Mouse (Mus musculus) adrenal gland (tissue): Measurements from ENCODE around the gene Klhl12.
"Not testable (repeated sequence)": the region's sequence is repeated elsewhere in the genome, so short reads cannot be mapped to it uniquely, and the experiment has no call there.

ENCODE experiments used
- intact Hi-C: fragments of 180-260 bp; cut with DNase I; formaldehyde crosslinking; loops from one replicate; pipeline ENCODE4 v1.15.1; 2025

The Klhl12 gene

DNA sequence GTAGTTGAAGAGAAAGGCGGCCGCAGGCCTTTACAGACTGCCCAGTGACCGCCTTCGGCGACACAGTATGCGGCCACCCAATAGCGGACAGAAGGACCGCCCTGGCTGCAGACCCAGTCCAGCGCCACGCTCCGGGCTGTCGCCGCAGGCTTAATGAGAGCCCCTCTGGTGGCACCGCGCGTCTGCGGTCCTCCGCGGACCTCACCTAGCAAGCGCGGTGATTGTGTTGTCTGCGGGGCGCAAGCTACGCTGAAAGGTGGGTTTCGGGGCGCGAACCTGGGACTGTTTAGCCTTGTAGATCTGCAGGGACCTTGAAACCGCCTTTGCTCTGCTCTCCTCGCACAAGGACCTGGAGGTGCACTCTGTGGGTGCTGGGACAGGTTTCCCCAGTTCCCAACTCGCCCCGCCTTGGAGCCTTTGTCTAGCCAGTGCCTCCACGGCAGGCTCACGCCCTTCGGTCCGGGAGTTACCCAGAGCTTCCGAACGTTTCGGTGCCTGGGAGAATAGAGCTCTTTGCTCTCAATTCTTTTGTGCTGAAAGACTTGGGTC is 58.1 kb downstream of the Klhl12 start:
- intact Hi-C loops, result no loop called here

DNA sequence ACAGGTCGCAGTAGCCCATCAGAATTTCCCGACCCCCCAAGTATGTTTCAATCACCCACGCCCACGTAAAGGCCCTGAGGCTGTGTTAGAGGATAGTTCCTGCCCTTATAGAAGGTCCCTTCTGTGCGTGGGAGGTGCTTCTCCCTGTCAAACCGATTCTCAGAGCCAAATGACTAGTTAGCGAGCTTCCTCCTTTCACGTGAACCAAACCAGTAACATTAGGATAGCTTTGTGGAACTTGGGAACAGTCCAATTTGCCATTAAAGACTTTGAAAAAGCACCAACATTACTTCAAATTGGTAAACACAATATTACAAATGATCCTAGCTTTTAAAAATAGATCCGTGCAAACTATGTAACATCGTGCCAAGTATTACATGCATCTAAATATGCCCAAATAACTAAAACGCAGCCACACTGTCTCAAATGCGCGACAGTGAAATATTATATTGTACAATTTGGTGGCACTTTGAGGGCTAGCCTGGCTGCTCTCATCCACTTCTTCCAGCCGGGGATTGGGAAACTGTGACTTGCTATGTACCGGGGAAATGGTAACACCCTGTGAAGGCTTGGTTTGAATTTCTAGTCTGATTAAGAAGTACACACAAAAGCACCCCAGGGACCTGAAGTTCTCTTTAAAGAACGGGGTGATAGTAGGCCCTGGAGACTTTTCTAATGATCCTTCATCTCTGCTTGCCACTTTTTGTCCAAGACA is 58.7 kb downstream of the Klhl12 start:
- intact Hi-C loops, result no loop called here

DNA sequence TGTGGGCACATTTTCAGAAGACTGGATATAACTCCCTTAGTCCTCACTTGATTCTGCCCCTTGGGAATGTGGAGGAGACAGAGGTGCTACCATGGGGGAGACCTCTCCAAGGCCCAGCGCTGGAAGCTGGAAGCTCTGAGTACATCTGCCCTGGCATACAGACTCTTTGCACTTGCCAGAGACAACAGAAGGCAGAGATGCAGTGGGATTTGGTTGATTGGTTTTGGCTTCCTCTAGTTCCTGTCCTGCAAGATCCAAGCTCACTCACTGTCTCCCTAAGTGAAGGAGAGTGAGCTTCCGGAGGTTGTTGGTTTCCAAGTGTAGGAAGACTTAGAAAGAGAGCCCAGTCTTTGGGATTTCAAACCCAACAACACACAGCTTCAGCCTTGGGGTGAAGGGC is 60.6 kb downstream of the Klhl12 start:
- intact Hi-C loops, result no loop called here

DNA sequence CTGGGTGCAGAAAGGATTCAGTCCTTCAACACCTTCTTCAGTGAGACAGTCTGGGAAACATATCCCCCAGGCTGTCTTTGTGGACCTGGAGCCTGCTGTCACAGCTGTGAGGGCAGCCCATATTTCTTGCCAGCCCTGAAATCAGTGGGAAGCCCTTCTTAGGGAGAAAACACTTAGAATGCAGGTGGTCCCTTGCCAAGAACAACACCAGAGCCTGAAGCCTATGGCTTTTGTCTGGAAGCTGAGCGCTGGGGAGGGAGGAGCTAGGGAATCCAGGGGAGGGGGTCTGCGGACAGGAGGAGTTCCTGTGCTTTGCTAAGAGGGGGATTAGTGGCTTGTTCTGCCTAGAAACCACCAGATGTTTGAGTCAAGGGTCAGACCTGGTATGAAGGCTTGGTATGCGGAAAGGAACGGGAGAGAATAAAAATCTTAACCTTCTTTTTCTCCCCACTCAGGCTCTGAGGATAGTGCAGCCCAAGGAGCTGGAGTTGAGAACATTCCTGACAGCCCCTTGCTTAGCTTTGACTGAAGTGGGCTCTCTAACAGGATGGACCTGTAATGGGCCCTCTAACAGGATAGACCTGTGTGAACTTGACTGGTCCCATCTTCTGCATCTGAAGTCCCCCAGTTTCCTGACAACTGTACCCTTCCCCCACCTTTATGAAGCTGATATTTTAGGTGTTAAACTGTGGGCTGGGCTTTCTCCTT is 61.3 kb downstream of the Klhl12 start:
- intact Hi-C loops, result no loop called here

DNA sequence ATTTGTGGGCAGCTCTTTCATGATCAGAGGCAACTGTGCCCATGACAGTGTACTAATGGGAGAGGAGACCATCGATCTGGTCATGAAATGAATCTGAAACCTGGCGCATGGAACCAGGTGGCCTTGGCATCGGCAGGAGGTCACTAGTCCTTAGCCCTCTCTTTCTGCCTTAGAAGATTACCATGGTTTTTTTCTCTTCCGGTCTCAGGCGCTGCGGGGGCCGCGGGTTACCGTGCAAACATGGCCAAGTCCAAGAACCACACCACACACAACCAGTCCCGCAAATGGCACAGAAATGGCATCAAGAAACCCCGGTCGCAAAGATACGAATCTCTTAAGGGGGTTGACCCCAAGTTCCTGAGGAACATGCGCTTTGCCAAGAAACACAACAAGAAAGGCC is 62.5 kb downstream of the Klhl12 start:
- intact Hi-C loops, result not testable (repeated sequence)

DNA sequence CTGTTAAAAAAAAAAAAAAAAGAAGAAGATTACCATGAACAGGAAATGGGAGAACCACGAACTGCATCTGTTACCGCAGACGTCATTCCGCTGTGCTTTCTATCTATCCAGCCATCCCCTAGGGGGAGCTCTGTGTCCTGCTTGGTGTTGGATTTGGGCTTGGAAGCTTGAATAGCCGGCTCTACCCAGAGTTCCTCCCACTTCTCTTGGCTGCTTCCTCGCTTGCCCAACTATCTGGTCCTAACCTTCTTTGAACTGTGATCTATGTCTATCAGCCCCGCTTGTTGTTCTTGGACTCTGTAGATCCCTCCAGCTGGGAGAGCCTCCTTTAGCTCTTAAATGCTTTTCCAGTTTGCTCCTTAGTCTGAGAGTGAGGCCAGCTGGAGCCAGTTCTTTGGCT is 63.3 kb downstream of the Klhl12 start:
- intact Hi-C loops, result no loop called here

DNA sequence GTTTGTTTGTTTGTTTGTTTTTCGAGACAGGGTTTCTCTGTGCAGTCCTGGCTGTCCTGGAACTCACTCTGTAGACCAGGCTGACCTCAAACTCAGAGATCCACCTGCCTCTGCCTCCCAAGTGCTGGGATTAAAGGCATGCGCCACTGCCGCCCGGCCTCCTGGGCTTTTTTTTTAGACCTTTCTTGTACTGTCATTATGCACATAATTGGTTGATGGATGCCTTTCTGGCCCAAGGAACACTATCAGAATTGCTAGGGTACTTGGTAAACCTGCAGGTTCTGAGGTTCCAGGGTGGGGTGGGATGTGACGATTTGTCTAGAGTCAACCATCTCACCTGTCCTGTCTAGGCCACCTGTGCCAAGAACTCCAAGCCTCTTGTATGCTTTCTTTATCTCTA is 63.9 kb downstream of the Klhl12 start:
- intact Hi-C loops, result not testable (repeated sequence)

DNA sequence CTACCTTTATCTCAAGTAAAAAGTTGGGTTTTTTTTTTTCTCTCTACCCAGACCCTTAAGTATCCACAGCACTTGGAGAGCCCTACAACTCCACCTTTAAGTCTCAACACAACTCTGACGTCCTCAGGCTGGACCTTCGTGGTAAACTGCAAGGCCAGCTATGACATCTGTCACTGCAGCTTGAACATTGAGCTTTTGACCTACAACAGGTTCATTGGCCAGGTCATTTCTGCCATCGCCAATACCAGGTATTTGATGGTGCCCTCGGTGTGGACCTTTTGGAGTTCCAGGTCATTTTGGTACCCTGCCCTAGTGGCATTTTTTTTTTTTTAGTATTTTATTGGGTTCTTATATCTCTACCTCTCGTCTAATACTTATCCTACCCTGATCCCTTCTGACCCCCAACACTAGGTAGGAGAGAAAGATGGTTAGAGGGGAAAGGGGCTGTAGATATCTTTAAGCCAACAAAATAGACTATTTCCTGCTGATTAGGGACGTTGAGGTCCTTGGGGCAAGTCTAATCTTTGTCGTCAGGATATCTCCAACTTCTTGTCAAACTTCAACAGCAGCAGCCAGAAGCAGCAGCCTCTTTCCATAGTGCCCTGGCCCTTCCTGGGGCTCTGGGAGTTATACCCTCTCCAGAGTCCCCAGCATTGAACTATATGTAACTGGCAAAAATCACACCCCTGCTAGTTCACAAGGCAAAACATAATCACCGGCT is 64.8 kb downstream of the Klhl12 start:
- intact Hi-C loops, result loop anchor here (5.0 kb wide), 2 partner anchors 72 to 87 kb away; no protein-coding TSS in a partner anchor

DNA sequence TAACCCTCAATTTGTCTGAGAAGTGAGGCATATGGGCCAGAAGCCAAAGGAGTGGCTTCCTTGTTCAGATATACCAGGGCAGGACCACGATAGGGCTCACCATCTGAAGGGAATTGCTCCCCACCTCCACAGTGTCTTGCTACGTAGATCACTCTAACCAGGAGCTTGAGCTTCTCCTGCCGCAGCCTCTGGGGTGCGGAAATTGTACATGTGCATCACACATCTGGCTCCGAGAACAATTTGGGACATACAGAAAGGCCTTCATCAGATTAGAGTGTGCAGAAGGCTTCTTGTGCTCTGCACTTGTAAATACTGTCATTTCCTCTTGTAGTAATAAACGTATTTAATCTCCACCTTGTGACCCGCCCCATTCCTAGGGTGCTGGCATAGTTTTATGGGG is 65.8 kb downstream of the Klhl12 start:
- intact Hi-C loops, result loop anchor here (5.0 kb wide), 2 partner anchors 71 to 86 kb away; no protein-coding TSS in a partner anchor

DNA sequence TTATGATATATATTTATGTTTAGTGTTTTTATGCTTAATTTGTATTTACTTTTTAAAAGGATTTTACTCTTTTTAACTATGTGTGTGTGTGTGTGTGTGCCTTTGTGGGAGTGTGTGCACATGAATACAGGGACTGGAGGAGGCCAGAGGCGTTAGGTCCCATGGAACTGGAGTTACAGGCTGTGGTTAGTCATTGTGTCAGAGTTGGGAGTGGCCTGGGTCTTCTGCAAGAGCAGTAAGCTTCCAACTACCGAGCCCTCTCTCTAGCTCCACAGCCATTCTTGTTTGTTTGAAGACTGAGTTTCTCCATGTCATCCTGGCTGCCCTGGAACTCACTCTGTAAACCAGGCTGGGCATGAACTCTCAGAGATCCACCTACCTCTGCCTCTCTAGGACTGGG is 67.0 kb downstream of the Klhl12 start:
- intact Hi-C loops, result loop anchor here (5.0 kb wide), 2 partner anchors 70 to 85 kb away; no protein-coding TSS in a partner anchor

DNA sequence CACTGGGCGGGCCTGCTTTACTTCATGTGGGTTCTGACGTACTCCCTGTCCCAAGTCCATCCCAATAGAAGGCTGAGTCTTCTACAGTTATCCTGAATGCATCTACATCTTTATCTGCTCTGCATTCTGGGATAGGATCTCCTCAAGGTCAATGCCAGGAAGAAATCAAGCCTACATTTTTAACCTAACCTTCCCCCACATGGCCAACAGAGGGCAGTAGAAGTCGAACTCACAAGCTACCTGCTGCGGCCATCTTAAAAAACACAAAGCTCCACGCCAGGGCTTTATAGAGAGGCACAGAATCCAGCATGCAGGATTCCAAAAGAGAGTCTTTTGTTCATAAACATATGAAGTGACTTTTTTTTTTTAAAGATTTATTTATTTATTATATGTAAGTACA is 69.1 kb downstream of the Klhl12 start:
- intact Hi-C loops, result loop anchor here (5.0 kb wide), 2 partner anchors 68 to 83 kb away; no protein-coding TSS in a partner anchor

DNA sequence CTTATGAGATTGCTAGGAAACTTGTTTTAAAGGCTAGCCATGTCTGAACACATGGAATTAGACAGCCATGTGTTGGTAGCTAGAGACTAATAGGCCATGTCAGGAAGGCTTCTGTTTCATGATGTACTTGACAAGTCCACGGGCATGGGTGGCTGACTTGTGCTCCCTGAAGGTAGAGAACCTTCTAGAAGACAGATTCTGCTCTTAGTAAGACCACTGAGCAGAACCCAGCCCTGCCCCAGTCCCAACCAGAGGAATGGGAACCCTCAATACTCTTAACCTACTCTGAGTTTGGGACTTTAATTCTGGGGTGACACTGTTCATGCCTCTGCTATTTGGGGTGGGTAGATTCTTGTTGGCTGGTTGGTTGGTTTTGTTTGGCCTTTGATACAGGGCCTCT is 69.7 kb downstream of the Klhl12 start:
- intact Hi-C loops, result no loop called here

DNA sequence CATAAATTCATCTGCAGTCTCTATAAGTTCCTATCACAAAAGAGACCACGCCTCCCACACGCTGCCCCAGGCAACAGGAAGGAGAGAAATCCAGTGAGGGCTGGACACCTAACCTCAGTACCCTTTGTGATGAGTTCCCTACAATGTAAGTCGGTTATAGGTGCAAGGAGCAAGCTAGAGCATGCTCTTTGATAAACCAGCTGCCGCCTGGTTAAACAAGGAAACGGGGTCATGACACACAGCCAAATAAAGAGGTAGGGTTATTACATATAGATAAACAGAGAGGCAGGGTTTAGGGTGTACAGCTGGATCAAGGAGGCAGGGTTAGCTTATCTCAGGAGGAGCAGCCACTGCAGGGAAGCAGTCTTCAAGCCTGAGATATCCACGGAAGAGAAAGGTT is 71.4 kb downstream of the Klhl12 start:
- intact Hi-C loops, result no loop called here

DNA sequence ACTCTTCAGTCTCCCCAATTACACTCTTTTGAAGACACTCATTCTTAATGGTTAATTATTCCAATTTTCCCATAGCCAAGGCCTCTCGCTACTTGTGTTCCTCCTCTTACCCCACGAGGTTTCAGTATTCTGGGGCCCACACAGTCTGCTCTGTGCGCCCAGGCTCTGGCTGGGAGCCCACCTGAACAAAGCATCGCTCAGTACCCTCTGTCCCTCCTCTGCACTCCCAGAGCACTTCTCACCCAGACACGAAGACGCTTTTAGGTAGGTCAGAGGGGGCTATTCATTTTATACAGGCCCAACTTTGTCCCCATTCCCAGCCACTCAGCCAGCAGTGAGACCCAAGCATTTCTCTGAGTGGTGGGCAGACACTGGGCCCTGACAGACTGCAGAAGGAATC is 75.3 kb downstream of the Klhl12 start:
- intact Hi-C loops, result no loop called here

DNA sequence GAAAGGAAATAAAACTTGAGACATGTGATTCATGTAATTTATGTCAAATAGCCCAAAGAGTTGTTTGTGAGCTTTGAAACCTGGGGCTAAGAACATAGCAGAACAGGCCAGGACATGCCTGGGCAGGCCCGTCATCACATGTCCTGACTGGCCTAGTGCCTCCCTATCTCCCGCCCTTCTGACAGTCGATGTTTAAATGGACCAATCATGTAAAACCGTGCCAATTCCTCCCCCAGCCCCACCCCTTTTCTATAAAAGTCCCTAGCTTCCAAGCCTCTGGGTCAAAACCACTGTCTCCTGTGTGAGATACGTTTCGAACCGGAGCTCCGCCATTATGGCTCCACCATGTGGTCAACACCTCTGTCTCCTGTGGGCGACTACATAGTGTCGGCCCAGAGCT is 78.4 kb downstream of the Klhl12 start:
- intact Hi-C loops, result not testable (repeated sequence)

DNA sequence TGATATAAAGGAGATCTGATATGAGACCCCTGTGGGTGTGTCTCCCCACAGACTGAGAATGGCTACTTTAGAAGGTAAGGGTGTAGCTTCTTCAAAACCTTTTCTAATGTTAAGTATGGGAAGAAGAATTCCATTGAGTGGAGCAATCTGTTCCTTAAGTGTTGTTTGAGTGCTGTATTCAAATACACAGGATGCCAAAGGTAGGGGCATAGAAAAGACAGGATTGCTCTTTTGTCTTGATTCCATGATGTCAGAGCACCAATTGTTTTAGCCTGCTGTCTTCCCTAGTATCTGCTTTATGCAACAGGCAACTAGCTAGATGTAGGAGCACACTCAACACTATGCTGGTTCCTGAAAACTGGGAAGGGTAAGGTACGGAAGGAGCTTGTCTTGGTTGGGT is 79.7 kb downstream of the Klhl12 start:
- intact Hi-C loops, result no loop called here

DNA sequence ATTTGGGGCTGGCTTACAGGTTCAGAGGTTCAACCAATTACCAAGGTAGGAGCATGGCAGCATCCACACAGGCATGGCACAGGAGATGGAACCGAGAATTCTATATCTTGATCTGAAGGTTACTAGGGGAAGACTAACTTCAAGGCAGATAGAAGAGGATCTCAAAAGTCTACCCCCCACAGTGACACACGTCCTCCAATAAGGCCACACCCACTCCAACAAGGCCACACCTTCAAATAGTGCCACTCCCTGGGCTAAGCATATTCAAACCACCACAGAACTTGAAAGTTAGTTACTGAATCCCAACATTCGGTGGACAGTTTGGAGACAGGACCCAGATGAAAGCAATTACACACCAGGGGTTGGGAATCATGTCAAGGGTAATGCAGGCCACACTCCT is 80.2 kb downstream of the Klhl12 start:
- intact Hi-C loops, result no loop called here

DNA sequence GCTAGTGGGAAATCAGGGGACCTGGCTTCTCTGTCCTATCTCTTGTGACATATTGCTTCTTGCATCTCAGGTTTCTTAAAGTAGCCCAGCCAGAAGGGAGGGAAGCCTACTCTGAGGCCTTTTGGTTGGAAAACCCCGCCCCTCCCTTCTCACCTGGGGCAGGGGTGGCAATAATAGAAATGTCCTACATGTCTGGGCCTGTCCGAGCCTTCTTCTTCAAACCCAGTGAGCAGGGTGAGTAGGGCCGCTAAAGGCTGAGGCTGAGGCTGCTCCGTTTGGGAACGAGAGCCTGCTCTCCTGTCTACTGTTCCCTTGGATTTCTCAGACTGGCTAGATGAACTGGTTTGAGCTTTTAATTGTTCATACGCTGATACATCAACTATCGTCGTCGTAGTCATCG is 85.3 kb downstream of the Klhl12 start:
- intact Hi-C loops, result no loop called here
